Mouse (Mus musculus) olfactory bulb, adult 2 months (tissue): ENCODE results near the gene 4930558K02Rik.

ENCODE experiments used
- CTCF ChIP-seq: fragments of 200-500 bp; IDR thresholded peaks from 2 replicates; pipeline ENCODE4 v1.5.1; 2012; ENCODE audit warnings: low read depth, mild to moderate bottlenecking, low read length, moderate library complexity; ENCODE audit not compliant: insufficient read depth
- POLR2A ChIP-seq: fragments of 200-500 bp; IDR thresholded peaks from 2 replicates; pipeline ENCODE4 v1.6.1; 2012; ENCODE audit warnings: mild to moderate bottlenecking, low read depth, low read length, moderate library complexity; ENCODE audit not compliant: insufficient read depth

DNA sequence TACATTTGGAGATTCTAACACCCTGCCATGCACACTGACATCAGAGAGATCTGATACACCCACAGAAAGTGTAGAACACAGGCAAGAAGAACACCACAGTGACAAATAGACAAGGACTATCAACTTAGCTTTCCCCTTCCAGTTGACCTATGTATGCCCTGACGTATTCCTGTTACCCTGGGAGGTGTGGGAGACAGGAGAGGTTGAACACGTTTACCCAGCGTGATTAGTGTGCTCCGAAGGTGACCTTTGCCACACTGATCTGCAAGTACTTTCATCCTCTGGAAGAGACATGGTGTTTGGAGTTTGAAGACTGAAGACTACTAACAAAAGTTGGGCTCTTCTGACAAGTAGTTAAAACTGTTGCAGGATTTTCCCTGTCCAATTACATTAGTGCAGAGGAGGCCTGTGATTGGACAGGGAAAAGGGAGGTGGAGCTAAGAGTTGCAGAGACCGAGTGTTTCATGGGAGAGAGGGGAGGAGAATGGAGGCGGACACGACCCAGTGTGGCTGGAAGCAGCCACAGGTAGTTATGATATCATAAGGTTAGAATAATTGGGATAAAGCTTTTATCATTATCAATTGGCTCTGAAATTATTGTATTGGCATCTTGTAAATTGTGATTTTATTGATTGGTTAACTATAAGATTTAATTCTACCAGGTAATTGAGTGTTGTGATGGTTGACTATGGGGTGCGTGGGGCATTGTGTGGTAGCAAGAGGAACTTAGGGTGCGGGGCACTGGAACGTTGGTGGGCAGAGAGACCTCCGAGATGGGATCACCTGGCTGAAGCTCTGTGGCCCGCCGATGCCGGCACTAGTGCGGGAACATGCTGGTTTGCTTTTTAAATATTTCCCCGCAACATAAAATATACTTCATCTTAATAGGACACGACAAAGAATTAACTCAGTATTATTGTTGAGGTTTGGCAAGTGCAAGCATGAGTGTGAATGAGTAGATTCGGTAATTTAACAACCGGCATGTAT, 21.2 kb downstream of the 4930558K02Rik start:
- TF ChIP-seq CTCF (no peak), POLR2A (no peak)
